Mouse (Mus musculus) layer of hippocampus, adult 2 months (tissue): ENCODE results near the gene Gnptab. TPM values are rescaled to one million over a fixed set of nuclear protein-coding genes. Genes with fewer than 3 reads are reported as not detected.
A peak's percentile ranks its signal among the peaks of the same experiment; 100 is the strongest.

ENCODE experiments used
- DNase-seq, 2 experiments: peaks; one replicate each; pipeline ENCODE4 v3.0.0; 2022; ENCODE audit warnings: low spot score in 2 of 2
- H3K27ac ChIP-seq: fragments of 200-600 bp; 2 replicates; pipeline ENCODE4 v1.8.1; 2022
- H3K4me3 ChIP-seq: fragments of 200-600 bp; 2 replicates; pipeline ENCODE4 v1.8.1; 2022; ENCODE audit warnings: mild to moderate bottlenecking
- CTCF ChIP-seq: fragments of 200-600 bp; conservative IDR thresholded peaks from 2 replicates; pipeline ENCODE4 v1.8.1; 2022; ENCODE audit warnings: antibody characterized with exemption, mild to moderate bottlenecking, moderate library complexity
- total RNA-seq, 2 experiments: library from RNA; stranded (reverse); gene quantifications; 2 replicates each; pipeline ENCODE4 v1.2.3; 2021

Gene Gnptab
- total RNA-seq, 2 experiments from 2014 or later: 72.6 to 74.4 TPM

DNA sequence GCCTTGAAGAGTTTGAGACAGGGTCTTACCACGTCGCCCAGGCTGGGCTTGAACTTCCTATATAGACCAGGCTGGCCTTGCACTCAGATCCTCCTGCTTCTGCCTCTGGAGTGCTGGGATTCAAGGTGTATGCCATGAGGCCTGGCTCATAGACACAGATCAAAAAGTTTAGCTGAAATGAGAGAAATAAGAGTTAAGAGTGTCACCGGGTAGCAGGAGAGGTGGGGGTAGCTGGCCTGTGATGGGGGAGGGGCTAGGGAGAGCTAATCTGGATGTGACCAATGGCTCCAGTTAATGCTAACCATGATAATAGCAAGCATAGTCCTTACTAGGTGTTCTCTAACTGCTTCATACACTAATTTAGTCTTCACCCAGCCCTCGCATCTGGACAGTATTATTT is 2.4 kb downstream of the Gnptab start:
- Histone ChIP-seq H3K4me3 (peak overlapping the region; percentile 89), H3K27ac (peak overlapping the region; percentile 92; the same call in 1 of the 2 replicates)
- no peak for TF ChIP-seq CTCF
- no peak for DNase-seq

DNA sequence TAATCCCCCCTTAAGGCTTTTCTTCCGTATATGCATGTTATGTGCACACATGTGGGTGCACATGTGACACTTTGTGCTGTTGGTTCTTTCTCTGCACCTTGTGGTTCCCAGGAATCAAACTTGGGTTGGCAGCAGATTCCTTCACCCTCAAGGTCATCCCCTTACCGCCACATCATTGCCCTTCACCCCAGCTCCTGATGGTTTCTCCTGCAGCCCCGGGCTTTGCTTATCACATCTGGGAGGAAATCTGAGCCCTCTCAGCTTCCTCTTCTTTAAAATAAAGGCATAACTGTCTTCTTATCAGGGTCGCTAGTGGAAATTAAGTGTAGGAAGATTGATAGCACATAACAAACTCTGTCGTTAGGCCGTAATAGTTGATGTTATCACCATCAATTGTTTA is 3.1 kb downstream of the Gnptab start:
- no peak for TF ChIP-seq CTCF
- DNase-seq: no peak
- no peak overlapping the region for H3K4me3 ChIP-seq
- peak overlapping the region; percentile 18; the same call in 1 of the 2 replicates for H3K27ac ChIP-seq

DNA sequence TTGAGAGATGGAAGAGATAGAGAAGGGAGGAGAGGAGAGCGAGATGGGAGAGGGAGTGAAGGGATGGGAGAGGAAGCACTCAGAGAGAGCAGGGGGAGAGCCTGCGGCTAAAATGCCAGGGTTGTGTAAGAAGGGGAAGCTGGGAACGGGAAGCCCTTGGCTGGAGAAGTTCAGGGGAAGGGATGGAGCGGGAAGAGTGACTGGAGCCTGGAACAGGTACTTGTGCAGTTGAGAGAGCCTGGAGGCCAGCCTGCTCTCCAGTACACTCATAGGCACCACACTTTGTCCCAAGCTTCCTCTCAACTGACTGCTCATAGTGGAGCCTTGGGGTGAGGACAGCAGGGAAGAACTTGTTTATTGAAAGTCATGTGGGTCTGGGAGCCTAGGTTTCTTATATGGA is 4.5 kb downstream of the Gnptab start:
- no peak for TF ChIP-seq CTCF
- no peak for DNase-seq

DNA sequence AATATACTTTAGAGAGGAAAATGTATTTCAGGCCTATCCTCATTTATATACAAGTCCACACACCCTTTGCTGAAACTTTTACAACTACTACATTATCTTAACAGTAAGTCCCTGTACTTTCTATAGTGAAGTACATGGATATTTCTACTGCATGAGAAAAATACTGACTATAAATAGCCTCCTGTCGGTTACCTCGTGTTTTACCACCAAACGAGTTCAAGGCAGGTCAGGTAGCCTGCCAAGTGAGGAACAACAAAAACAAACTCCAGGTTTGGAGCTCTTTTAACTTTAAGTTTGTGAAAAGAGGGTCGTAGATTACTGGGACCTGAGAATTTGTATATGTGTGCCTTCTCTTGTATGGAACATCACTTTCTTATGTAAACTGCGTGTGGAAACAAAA is 5.1 kb downstream of the Gnptab start:
- Histone ChIP-seq H3K27ac (no peak overlapping the region), H3K4me3 (no peak overlapping the region)
- no peak for TF ChIP-seq CTCF
- no peak for DNase-seq

More for the DNA sequence above, 4.5 kb downstream of the Gnptab start:
- Histone ChIP-seq H3K4me3 (no peak overlapping the region), H3K27ac (0 out of 2 replicates have a peak overlapping the region, but pooled peaks have one; percentile 14)

DNA sequence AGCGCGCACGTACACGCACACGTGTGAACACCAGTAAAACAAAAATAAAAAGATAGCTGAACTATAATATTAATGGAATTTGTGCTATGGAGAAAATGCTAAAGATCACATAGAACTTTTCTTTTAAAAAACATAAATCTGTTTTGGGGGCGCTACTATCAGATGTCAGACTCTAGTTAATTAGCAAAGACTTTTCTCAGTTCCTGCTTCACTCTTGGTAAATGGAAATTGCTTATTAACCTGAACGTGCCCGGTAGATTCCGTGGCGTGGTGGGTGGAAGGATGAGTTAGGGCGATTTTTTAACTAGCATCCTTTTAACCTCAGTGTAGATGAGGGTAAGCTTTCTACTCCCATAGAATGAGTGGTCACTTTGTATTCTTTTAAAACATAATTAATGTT is 6.4 kb downstream of the Gnptab start:
- no peak for TF ChIP-seq CTCF
- no peak overlapping the region for H3K4me3 ChIP-seq
- no peak for DNase-seq
- no peak overlapping the region for H3K27ac ChIP-seq

DNA sequence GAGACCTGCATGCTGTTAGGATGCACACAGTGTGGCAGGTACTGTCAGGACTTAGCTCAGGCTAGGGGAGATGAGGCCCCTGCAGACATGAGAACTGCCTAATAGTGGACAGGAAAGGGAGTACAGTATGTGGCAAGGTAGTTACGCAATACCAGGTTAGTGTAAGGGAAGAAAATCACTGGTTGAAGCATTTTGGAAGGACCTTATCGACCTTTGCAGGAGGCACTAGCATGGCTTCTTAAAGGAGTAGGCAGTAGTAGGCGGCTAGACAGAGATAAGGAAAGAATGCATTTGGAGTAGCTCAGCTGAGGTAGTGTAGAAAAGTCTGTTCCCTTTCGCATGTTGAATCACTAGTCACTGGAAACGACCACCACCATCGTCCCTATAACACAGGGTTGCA is 6.8 kb downstream of the Gnptab start:
- Histone ChIP-seq H3K27ac (no peak overlapping the region), H3K4me3 (no peak overlapping the region)
- DNase-seq: no peak
- TF ChIP-seq CTCF: no peak

DNA sequence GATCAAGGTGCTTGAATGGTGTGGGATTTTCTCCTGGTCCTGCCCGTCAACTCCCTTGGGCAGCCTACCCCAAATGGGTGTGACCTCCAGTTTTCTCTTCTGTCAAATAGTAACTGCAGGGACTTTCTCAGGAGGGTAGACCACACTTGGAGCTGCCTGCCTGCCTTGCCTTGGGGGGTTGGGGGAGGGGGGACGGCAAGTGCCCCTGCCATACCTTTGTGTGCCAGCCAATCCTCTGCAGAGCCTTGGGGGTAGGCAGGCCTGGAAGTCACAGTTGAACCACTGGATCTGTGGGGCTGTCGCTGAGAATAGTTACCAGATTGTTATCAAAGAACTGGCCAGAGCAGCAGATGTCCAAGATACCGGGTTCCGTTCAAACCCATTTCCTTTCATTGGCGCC is 7.3 kb downstream of the Gnptab start:
- Histone ChIP-seq H3K27ac (no peak overlapping the region), H3K4me3 (no peak overlapping the region)
- TF ChIP-seq CTCF: no peak
- no peak for DNase-seq

DNA sequence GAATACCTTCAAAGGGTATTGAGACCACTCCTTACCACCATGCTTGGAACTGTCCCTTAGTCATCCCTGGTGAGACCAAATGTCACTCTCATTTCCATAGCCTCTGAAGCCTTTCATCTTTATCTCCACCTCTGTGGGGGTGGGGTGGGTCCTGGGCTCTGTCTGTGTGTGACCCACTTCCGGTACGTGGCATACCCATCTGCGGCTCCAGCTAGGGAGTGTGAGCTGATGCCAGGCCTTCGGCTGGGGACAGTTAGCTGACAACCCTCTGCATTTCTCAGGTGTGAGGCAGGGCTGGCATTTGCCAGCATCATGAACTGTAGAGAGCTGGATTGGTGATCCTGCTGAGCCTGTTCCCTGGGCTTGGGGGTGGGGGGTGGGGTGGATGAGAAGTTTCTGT is 10.6 kb downstream of the Gnptab start:
- H3K4me3 ChIP-seq: no peak overlapping the region
- TF ChIP-seq CTCF: no peak
- no peak for DNase-seq

DNA sequence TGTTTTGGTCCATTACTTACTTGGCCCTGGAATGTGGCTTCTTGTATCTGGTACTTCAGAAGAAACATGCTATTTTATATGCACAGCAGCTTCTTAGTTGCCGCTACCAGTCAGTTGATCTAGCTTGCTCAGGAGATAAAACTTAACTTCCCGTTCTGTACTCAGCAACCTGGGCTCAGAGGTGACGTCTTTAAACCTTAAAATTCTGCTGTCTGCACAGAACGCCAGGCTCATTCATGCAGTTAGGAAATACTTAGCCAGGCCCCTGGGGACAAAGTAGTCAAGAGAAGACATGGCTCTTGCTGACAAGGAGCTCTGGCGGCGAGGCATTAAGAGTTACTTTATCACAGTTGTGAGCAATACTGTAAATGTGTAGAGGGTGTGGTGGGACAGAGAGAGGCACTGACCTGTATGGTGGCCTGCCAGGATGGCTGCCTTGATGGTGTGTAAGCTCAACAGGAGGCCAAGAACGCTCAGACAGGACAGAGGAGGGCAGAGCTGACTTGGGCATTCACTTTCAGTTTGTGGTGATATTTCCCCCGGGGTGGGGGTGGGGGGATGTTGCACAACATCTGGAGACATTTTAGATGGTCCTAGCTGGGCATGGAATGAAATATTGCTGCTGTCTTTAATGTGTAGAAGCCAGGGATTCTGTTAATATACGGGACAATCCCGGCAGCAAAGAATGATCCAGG is 11.3 kb downstream of the Gnptab start:
- no peak for DNase-seq
- H3K27ac ChIP-seq: peak overlapping the region; percentile 74
- H3K4me3 ChIP-seq: no peak overlapping the region
- TF ChIP-seq CTCF: no peak

More for the DNA sequence above, 10.6 kb downstream of the Gnptab start:
- H3K27ac ChIP-seq: peak overlapping the region; percentile 74

DNA sequence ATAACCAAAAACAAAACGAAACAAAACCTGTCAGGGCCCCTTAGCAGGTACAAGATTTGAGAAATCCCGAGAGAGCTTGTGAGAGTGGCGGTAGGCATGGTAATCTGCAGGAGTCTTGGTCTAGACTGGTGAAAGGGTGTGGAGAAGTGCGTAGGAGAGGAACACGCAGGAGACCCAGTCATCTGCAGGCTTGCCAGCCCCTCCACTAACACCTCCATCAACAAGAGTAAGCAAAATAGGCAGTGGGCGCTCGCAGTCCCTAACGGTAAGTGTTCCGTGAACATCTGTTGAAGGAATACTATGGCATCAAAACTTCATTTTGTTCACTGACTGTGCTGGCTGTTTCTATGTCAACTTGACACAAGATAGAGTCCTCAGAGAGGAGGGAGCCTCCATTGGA is 12.6 kb downstream of the Gnptab start:
- TF ChIP-seq CTCF: no peak
- peak overlapping the region; percentile 81 for H3K27ac ChIP-seq
- H3K4me3 ChIP-seq: no peak overlapping the region
- DNase-seq: no peak

DNA sequence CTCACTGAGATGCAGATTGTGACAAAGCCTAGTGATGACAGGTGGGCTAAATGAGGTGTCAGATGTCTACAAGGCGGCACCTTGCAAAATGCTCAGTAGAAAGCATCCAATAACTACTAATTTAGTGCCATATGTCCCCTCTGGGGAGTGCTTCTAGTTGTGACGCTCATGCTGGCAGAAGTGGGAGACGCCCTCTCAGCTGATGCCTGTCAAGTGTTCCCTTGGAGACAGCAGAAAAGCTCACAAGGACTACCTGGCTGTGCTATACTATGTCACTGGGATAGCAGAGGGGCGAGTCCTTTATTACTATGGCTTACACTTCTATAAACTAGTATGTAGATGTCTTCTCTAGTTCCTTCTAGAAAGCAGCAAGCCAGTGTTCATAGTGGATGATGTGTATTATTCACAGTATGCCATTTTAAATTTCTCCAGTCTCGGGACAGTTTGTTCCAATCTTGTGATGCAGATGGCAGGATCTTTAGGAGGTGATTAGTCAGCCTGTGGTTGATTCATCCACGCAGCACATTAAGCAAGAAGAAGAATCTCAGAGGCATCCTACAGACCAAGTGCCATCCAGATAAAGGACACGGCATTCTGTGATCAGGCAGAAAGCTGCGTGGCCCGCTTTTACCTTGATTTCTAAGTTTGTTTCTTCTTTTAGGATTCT is 13.4 kb downstream of the Gnptab start:
- no peak for TF ChIP-seq CTCF
- H3K4me3 ChIP-seq: no peak overlapping the region
- DNase-seq: peak; percentile 40 to 72
- H3K27ac ChIP-seq: peak overlapping the region; percentile 81

DNA sequence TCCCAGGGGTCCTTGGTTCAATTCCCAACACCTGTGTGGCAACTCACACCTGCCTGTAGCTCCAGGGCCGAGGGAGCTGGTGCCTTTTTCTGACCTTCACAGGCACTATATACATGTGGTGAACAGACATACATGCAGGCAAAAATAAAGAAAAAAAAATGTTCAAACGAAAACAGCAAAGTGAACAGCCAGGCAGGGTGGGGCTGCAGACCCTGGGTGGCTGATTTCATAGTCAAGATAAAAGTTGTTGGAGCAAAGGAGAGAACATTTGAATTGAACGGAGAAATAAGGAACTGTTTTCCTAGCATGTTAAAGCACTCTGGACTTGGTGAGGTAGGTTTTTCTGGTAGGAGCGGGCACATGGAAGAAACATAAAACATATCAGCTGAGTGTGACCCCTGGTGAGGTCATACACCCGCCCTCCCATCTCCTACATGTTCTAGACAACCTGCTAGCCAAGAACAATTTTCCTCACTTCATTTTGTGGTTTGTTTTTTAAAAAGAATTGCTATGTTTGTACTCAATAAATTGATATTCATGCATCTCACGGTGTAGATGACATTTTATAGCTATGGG is 19.8 kb downstream of the Gnptab start:
- no peak for TF ChIP-seq CTCF
- DNase-seq: no peak
- H3K4me3 ChIP-seq: no peak overlapping the region
- no peak overlapping the region for H3K27ac ChIP-seq

DNA sequence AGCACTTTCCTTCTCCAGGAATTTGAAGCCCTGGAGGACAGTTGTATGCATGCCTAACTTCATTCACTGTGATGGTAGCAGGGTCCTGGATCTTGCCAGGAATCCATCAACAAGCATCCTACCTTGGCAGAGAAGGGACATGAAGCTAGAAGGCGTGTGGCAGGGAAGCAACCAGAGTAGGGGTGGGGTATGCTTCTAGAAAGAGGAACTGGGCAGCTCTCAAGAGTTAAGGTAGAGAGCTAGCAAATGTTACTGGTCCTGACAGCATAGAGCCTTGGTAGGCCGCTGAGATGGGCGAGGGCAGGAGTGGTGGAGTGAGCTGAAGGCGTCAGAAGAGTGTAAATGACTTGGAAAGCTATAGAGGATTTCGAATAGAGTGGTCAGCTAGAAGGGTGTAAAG is 20.3 kb downstream of the Gnptab start:
- H3K27ac ChIP-seq: no peak overlapping the region
- DNase-seq: no peak
- TF ChIP-seq CTCF: no peak
- no peak overlapping the region for H3K4me3 ChIP-seq

DNA sequence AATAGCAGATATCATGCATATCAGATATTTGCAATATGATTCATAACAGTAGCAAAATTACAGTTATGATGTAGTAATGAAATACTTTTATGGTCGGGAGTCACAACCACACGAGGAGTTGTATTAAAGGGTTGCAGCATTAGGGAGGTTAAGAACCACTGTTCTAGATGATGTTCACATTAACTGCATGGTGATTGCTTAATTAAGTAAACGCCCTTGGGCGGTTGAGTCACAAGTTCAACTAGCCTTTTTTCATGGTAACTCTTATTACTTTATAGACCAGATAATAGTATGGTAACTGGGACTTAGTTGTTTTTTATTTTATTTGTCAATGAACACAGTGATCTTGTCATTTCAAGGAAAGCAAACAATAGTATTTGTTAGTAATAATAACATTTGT is 24.1 kb downstream of the Gnptab start:
- H3K27ac ChIP-seq: no peak overlapping the region
- no peak overlapping the region for H3K4me3 ChIP-seq
- TF ChIP-seq CTCF: no peak
- no peak for DNase-seq
